18 mouse cellular contexts compared by ENCODE assay signal in the genomic region with DNA sequence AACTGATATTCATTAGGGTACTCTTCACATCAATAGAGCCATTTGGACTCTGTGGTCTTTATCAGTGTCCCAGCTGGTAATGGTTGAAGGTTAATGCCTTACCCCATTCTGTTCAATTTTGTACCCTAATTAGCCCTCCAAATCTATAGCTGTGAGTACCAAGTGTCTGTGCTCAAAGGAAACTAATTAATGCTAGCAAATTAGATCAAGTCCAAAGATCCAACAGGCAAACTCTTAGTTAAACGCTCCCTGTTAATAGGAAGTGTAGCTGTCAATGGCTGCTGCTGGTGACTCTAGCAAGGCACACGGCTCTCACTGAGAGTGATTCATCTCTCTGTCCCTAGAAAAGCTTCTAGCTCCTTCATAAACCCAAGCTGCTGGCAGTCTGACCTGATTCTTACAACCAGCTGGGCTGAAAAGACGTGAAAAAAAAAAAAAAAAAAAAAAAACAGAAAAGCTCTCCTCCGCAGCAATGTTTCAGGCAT. TPM values are rescaled to one million over a fixed set of nuclear protein-coding genes. Genes with fewer than 3 reads are reported as not detected.
DNase-seq lines count a peak whose midpoint lies in the region; ATAC-seq and TF ChIP-seq lines count a peak whose summit lies in the region.
"Had no signal": no experiment of that assay in that cellular context is flagged by ENCODE, and none has a peak within 500 bp of the region (broad histone marks: within the 10 kb centered on the region; RNA-seq: fewer than 3 reads in every experiment).

No protein-coding gene starts in this region.

- dilution Hi-C loops in CH12.LX (cut with MboI; ENCODE audit: extremely low pct_ligation_motif_present, extremely low pct_unique_long_range_greater_than_20kb, low sequenced_read_pairs): no loop called here

- TF ChIP-seq RAD21 in CH12.LX (IDR thresholded peaks at IDR 0.05; ENCODE audit: low read depth, low read length): no peak

- H3K9me3 ChIP-seq in CH12.LX (replicated peaks; ENCODE audit: low read length) (no peaks in the 10 kb centered on the region), ES-E14 (ENCODE audit: control insufficient read depth, insufficient read depth, low read depth, low read length) (no peaks in the 10 kb centered on the region)
- H3K9me3 ChIP-seq in forebrain, embryonic 16.5 days (ENCODE audit: control insufficient read depth, low read length): no peaks in the 10 kb centered on the region
- H3K9me3 ChIP-seq: embryonic facial prominence, embryonic 10.5 days; hindbrain, embryonic 13.5 days; megakaryocyte, embryonic 14.5 days had no signal

- 5% methylated on average over 4 of the region's 4 CpGs for WGBS in forebrain, embryonic 16.5 days

- H3K4me1 ChIP-seq in CH12.LX (ENCODE audit: control insufficient read depth in 1 of 2, insufficient read depth in 2 of 2) (peaks cover 15 to 18% of the 10 kb centered on the region in 2 experiments), ES-E14 (ENCODE audit: control insufficient read depth in 2 of 2, insufficient read depth in 2 of 2, low read length in 2 of 2, poor library complexity in 1 of 2) (no peaks in the 10 kb centered on the region)
- peaks cover 9% of the 10 kb centered on the region for H3K4me1 ChIP-seq in forebrain, embryonic 16.5 days (replicated peaks; ENCODE audit: control insufficient read depth, insufficient read depth, low read length)
- H3K4me1 ChIP-seq: embryonic facial prominence, embryonic 10.5 days; megakaryocyte, embryonic 14.5 days had no signal

- TF ChIP-seq POLR2A in CH12.LX (IDR thresholded peaks at IDR 0.05; ENCODE audit: low read depth, low read length): no peak

- H3K4me3 ChIP-seq in CH12.LX (replicated peaks in 1 of 3; ENCODE audit: low read depth in 2 of 3, low read length in 2 of 3, poor library complexity in 1 of 3) (no peak overlapping the region), ES-E14 (ENCODE audit: insufficient read depth in 1 of 2, low read depth in 1 of 2, low read length in 2 of 2, poor library complexity in 1 of 2, severe bottlenecking in 1 of 2) (no peak overlapping the region)
- no peak overlapping the region for H3K4me3 ChIP-seq in forebrain, embryonic 16.5 days (replicated peaks; ENCODE audit: low read length)
- H3K4me3 ChIP-seq: embryonic facial prominence, embryonic 10.5 days; hindbrain, embryonic 13.5 days; layer of hippocampus, adult 2 months; megakaryocyte, embryonic 14.5 days had no signal

- ATAC-seq in forebrain, embryonic 16.5 days: peak; percentile 72
- ATAC-seq: liver, postnatal 0 days had no signal

- no peak for TF ChIP-seq CTCF in CH12.LX (conservative IDR thresholded peaks at IDR 0.05 in 1 of 2, IDR thresholded peaks at IDR 0.05 in 1 of 2; ENCODE audit: low read depth in 2 of 2, low read length in 2 of 2)

- intact Hi-C loops in left cerebral cortex, postnatal 25 days (cut with DNase I): no loop called here
- intact Hi-C loops in left cerebral cortex, postnatal 10 days (cut with DNase I): no loop called here

- peak; percentile 15 to 57 for DNase-seq in left cerebral cortex, postnatal 25 days (ENCODE audit: low spot score in 2 of 2)
- DNase-seq in left cerebral cortex, postnatal 10 days (ENCODE audit: extremely low spot score in 1 of 2, low spot score in 2 of 2): no peak
- DNase-seq in CH12.LX (ENCODE audit: extremely low read depth): no peak
- DNase-seq in ES-E14 (ENCODE audit: low read depth, low spot score): no peak
- no peak for DNase-seq in adrenal gland, adult 18-20 months (ENCODE audit: low spot score in 2 of 2)
- DNase-seq in cerebellum, adult 11 months: no peak
- DNase-seq: gastrocnemius, postnatal 36 days; kidney, adult 11 months; liver, postnatal 0 days; lung, postnatal 14 days; thymus, postnatal 14 days had no signal

- no peaks in the 10 kb centered on the region for H3K27me3 ChIP-seq in CH12.LX (replicated peaks)
- no peaks in the 10 kb centered on the region for H3K27me3 ChIP-seq in forebrain, embryonic 16.5 days (replicated peaks; ENCODE audit: control insufficient read depth, insufficient read depth, low read length)
- H3K27me3 ChIP-seq: hindbrain, embryonic 13.5 days; megakaryocyte, embryonic 14.5 days had no signal

- H3K9ac ChIP-seq in CH12.LX (ENCODE audit: insufficient read depth, low read depth) (no peak overlapping the region), ES-E14 (ENCODE audit: insufficient read depth, low read depth, low read length, poor library complexity, severe bottlenecking) (no peak overlapping the region)
- H3K9ac ChIP-seq in forebrain, embryonic 16.5 days (replicated peaks; ENCODE audit: low read depth, low read length): no peak overlapping the region
- H3K9ac ChIP-seq: hindbrain, embryonic 13.5 days; liver, postnatal 0 days had no signal

- H3K27ac ChIP-seq in CH12.LX (ENCODE audit: insufficient read depth, low read depth) (no peak overlapping the region), ES-E14 (ENCODE audit: insufficient read depth, low read depth, low read length, poor library complexity, severe bottlenecking) (no peak overlapping the region)
- H3K27ac ChIP-seq in forebrain, embryonic 16.5 days (ENCODE audit: low read length): no peak overlapping the region
- H3K27ac ChIP-seq: embryonic facial prominence, embryonic 10.5 days; hindbrain, embryonic 13.5 days; kidney, postnatal 0 days; layer of hippocampus, adult 2 months; stomach, postnatal 0 days had no signal

- H3K4me2 ChIP-seq in CH12.LX (ENCODE audit: insufficient read depth, low read depth, poor library complexity, severe bottlenecking): no peak overlapping the region
- no peak overlapping the region for H3K4me2 ChIP-seq in forebrain, embryonic 16.5 days (ENCODE audit: low read length)
- H3K4me2 ChIP-seq: hindbrain, embryonic 13.5 days had no signal

- H3K79me2 ChIP-seq in CH12.LX (replicated peaks; ENCODE audit: control insufficient read depth, extremely low read depth, insufficient read depth, poor library complexity, severe bottlenecking): no peaks in the 10 kb centered on the region

- H3K36me3 ChIP-seq in CH12.LX (replicated peaks in 1 of 2; ENCODE audit: control insufficient read depth in 1 of 2, insufficient read depth in 1 of 2, low read length in 1 of 2) (peaks cover 7 to 12% of the 10 kb centered on the region in 2 experiments), ES-E14 (ENCODE audit: control insufficient read depth, insufficient read depth, low read length, poor library complexity, severe bottlenecking) (no peaks in the 10 kb centered on the region)
- no peaks in the 10 kb centered on the region for H3K36me3 ChIP-seq in forebrain, embryonic 16.5 days (ENCODE audit: control insufficient read depth, insufficient read depth)

- TF ChIP-seq EP300 in CH12.LX (IDR thresholded peaks at IDR 0.05; ENCODE audit: low read length): no peak

- in situ Hi-C loops in CH12.LX (cut with MboI; ENCODE audit: low pct_ligation_motif_present, low pct_unique_long_range_greater_than_20kb, low sequenced_read_pairs) (loop anchor here (10.0 kb wide), 1 partner anchor 46 kb away; a partner anchor contains a TSS), ES-E14 (cut with MboI; ENCODE audit: low sequenced_read_pairs in 2 of 2, unreplicated experiment in 2 of 2) (no loop called here)

TF ChIP-seq in CH12.LX, 34 proteins besides CTCF, POLR2A, EP300 and RAD21:
- TF ChIP-seq KAT2A (IDR thresholded peaks at IDR 0.05; ENCODE audit: insufficient replicate concordance, low read length) (no peak), NRF1 (IDR thresholded peaks at IDR 0.05; ENCODE audit: low read depth, low read length) (no peak), ZNF384 (IDR thresholded peaks at IDR 0.05; ENCODE audit: low read depth, low read length) (peak; percentile 65)

TF ChIP-seq in ES-E14, 5 proteins besides CTCF, POLR2A, EP300 and RAD21:
- TF ChIP-seq ZNF384 (IDR thresholded peaks at IDR 0.05; ENCODE audit: low read depth, low read length) (peak; percentile 40; the same call in 1 of the 2 replicates), ZC3H11A (IDR thresholded peaks at IDR 0.05; ENCODE audit: borderline replicate concordance, low read depth, low read length) (no peak)

RNA-seq across cellular contexts. Expression of a gene that starts 41.4 kb away (rescaled TPM):
- 10 to 100 TPM; 12.4 to 15.1 TPM for total RNA-seq in left cerebral cortex, postnatal 25 days (2021)
- 10 to 100 TPM; 11.9 to 13.6 TPM for total RNA-seq in left cerebral cortex, postnatal 10 days (2021)
- total RNA-seq in CH12.LX (2012; rRNA removed) (21.6 and 24.7 TPM in 2 replicates), CH12.LX (2014; rRNA removed) (16.1 and 17.1 TPM in 2 replicates), ES-E14 (2012; rRNA removed) (16.5 and 18.8 TPM in 2 replicates)
- polyA plus RNA-seq in CH12.LX (2012; ENCODE audit: insufficient read length, low read depth): 18.0 and 18.2 TPM in 2 replicates
- polyA plus RNA-seq in forebrain, embryonic 16.5 days (2015; fragmentation: Nextera tagmentation; extraction: Ambion mirVana): 37.8 and 40.0 TPM in 2 replicates
- total RNA-seq in adrenal gland, adult 18-20 months (2021): 10 to 100 TPM; 31.9 to 32.1 TPM

Comparison
In these comparisons a context has a peak if more than half of its experiments do, and no peak if none do; other contexts are left out.
1. DNase-seq: peak in left cerebral cortex, postnatal 25 days (2 of 2); none in left cerebral cortex, postnatal 10 days (0 of 2), CH12.LX (single experiment), ES-E14 (single experiment), adrenal gland, adult 18-20 months (0 of 2) and cerebellum, adult 11 months (single experiment).